Mouse (Mus musculus) erythroblast, embryonic 14.5 days (primary cell): ENCODE measurements around the gene Hdhd5. TPM values are rescaled to one million over a fixed set of nuclear protein-coding genes. Genes with fewer than 3 reads are reported as not detected.

Experiments
- H3K27me3 ChIP-seq: 2 replicates; pipeline ENCODE4 v1.6.1; 2012; ENCODE audit warnings: inconsistent platforms; ENCODE audit not compliant: control insufficient read depth
- H3K36me3 ChIP-seq: 2 replicates; pipeline ENCODE4 v1.6.1; 2012; ENCODE audit warnings: mild to moderate bottlenecking, inconsistent platforms; ENCODE audit not compliant: control insufficient read depth
- H3K4me1 ChIP-seq: 2 replicates; pipeline ENCODE4 v1.6.1; 2012; ENCODE audit warnings: inconsistent platforms; ENCODE audit not compliant: control insufficient read depth
- H3K4me3 ChIP-seq: replicated peaks from 2 replicates; pipeline ENCODE3; 2012; ENCODE audit warnings: moderate library complexity, mild to moderate bottlenecking, inconsistent platforms
- H3K9me3 ChIP-seq: 2 replicates; pipeline ENCODE4 v1.6.1; 2012; ENCODE audit warnings: low read length, inconsistent platforms, mixed read lengths; ENCODE audit not compliant: control insufficient read depth
- GATA1 ChIP-seq: IDR thresholded peaks from 2 replicates; pipeline ENCODE4 v1.6.1; 2012; ENCODE audit warnings: low read length, inconsistent platforms, mixed read lengths
- TAL1 ChIP-seq: IDR thresholded peaks from 3 replicates; pipeline ENCODE4 v1.6.1; 2012; ENCODE audit warnings: low read length, inconsistent platforms, mixed read lengths
- polyA plus RNA-seq: library from polyadenylated mRNA; stranded (reverse); fragments of >175 nt; gene quantifications from 2 replicates; pipeline ENCODE4 v1.2.3, GENCODE M21; 2012

The Hdhd5 gene
- 0.69 and 0.78 TPM in 2 replicates for polyA plus RNA-seq

- Histone ChIP-seq H3K27me3 (no peaks in the 10 kb centered on the region), H3K4me3 (peak within 1 kb of the TSS; percentile 95), H3K4me1 (peaks cover 52% of the 10 kb centered on the region), H3K9me3 (no peaks in the 10 kb centered on the region), H3K36me3 (peaks cover 13% of the 10 kb centered on the region)
- TF ChIP-seq TAL1, result no peak
- no peak for TF ChIP-seq GATA1
These were observed at the start of gene Hdhd5 for GRCm38 (mm10) chr6:120531020-120531965. Hdhd5 (minus strand) TSS chr6:120531319.

GRCm38 (mm10) chr6:120580713-120581015 lies 49.5 kb upstream of the Hdhd5 start:
- no peak for TF ChIP-seq GATA1
- TF ChIP-seq TAL1, result no peak
- Histone ChIP-seq H3K27me3 (no peaks in the 10 kb centered on the region), H3K4me3 (peak overlapping the region; percentile 69), H3K4me1 (peaks cover 67% of the 10 kb centered on the region), H3K9me3 (no peaks in the 10 kb centered on the region), H3K36me3 (no peaks in the 10 kb centered on the region)

- Histone ChIP-seq H3K4me3 (peak overlapping the region; percentile 69), H3K4me1 (peaks cover 65% of the 10 kb centered on the region), H3K27me3 (no peaks in the 10 kb centered on the region), H3K36me3 (no peaks in the 10 kb centered on the region), H3K9me3 (no peaks in the 10 kb centered on the region)
- TF ChIP-seq TAL1 (no peak), GATA1 (peak; percentile 60)
These were observed 49.0 kb upstream of the Hdhd5 start for GRCm38 (mm10) chr6:120579831-120580712.

- H3K36me3 ChIP-seq, result no peaks in the 10 kb centered on the region
- H3K27me3 ChIP-seq, result no peaks in the 10 kb centered on the region
- peaks cover 64% of the 10 kb centered on the region for H3K4me1 ChIP-seq
- TF ChIP-seq TAL1 (no peak), GATA1 (no peak)
- no peaks in the 10 kb centered on the region for H3K9me3 ChIP-seq
- H3K4me3 ChIP-seq, result peak overlapping the region; percentile 69
These were observed 48.2 kb upstream of the Hdhd5 start for GRCm38 (mm10) chr6:120579110-120579830.

- peaks cover 58% of the 10 kb centered on the region for H3K4me1 ChIP-seq
- no peaks in the 10 kb centered on the region for H3K36me3 ChIP-seq
- no peak for TF ChIP-seq TAL1
- TF ChIP-seq GATA1, result no peak
- no peaks in the 10 kb centered on the region for H3K9me3 ChIP-seq
- no peak overlapping the region for H3K4me3 ChIP-seq
- H3K27me3 ChIP-seq, result no peaks in the 10 kb centered on the region; the same call in 1 of the 2 replicates
These were observed 47.4 kb upstream of the Hdhd5 start for GRCm38 (mm10) chr6:120578471-120578870.

- Histone ChIP-seq H3K27me3 (no peaks in the 10 kb centered on the region; the same call in 1 of the 2 replicates), H3K4me3 (no peak overlapping the region), H3K4me1 (peaks cover 30% of the 10 kb centered on the region), H3K36me3 (no peaks in the 10 kb centered on the region), H3K9me3 (no peaks in the 10 kb centered on the region)
- TF ChIP-seq GATA1, result no peak
- TF ChIP-seq TAL1, result no peak
These were observed 41.3 kb upstream of the Hdhd5 start for GRCm38 (mm10) chr6:120572372-120572771.

GRCm38 (mm10) chr6:120568257-120568656 lies 37.1 kb upstream of the Hdhd5 start:
- no peak overlapping the region for H3K4me3 ChIP-seq
- H3K27me3 ChIP-seq, result no peaks in the 10 kb centered on the region
- TF ChIP-seq TAL1, result no peak
- TF ChIP-seq GATA1, result no peak
- peaks cover 15% of the 10 kb centered on the region for H3K4me1 ChIP-seq
- no peaks in the 10 kb centered on the region for H3K36me3 ChIP-seq
- no peaks in the 10 kb centered on the region for H3K9me3 ChIP-seq
